Comparison of ENCODE assay signal across 8 mouse cellular contexts in the genomic region with DNA sequence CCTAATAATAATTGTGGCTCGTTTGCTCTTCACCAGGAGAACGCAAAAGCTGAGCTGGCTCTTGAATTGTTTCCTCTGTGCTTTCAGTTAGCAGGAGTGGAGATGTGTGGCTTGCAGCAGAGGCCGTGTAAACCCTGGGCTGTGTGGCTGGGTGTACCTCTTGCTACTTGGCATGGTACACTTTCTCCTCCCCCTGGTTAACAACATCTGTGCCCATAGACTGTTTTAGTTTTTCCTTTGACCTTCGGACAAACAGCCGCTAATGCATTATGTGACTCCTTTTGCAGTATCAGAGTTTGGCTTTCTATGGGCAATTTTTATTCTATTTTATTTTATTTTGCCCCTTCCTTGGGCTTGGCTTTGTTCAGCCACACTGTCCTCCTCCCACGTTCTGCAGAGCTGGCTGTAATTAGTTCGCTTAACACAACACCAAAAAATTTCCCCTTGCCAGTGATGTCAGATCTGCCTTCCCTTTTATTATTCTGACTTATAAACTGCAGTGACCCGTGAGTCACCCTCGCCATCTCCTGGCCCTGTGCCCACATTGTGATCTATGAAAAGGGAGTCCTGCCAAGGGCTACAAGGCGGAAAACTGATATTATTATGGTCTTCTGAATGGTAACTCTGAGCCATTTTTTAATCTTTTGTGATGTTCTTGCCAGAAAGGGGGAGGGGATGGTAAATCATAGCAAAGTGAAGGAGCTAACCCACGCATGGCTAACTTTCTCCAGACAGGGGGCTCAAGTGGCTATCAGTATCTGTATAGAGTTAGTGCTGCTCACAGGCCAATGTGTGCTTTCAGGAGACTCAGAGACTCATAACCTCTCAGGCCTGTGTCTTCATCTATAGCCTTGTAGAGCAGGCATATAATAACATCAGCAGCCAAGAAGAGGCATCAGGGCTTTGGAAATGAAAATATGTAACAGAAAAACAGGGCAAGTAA.
A peak's percentile ranks its signal among the peaks of the same experiment; 100 is the strongest.
DNase-seq lines count a peak whose midpoint lies in the region; ATAC-seq and TF ChIP-seq lines count a peak whose summit lies in the region.

No protein-coding gene starts in this region.

- no peaks in the 10 kb centered on the region for H3K36me3 ChIP-seq in hindbrain, embryonic 16.5 days (ENCODE audit: control insufficient read depth, insufficient read depth, low read length)
- no peaks in the 10 kb centered on the region for H3K36me3 ChIP-seq in liver, embryonic 11.5 days (ENCODE audit: control insufficient read depth, insufficient read depth, low read length)

- H3K9ac ChIP-seq in hindbrain, embryonic 16.5 days (ENCODE audit: low read depth, low read length) = no peak overlapping the region
- no peak overlapping the region for H3K9ac ChIP-seq in liver, embryonic 11.5 days (ENCODE audit: low read depth, low read length)

- DNase-seq in right cerebral cortex, postnatal 14 days = peak; percentile 16
- no peak for DNase-seq in right cerebral cortex, postnatal 36 days (ENCODE audit: low spot score in 2 of 2)
- peak; percentile 73 for DNase-seq in gastrocnemius, postnatal 14 days
- DNase-seq in liver, embryonic 11.5 days (ENCODE audit: low spot score) = no peak
- no peak for DNase-seq in layer of hippocampus, postnatal 14 days (ENCODE audit: low spot score in 2 of 2)
- DNase-seq in layer of hippocampus, postnatal 36 days = no peak

- H3K27ac ChIP-seq in hindbrain, embryonic 16.5 days (ENCODE audit: low read depth, low read length) = no peak overlapping the region
- H3K27ac ChIP-seq in liver, embryonic 11.5 days (ENCODE audit: low read depth, low read length) = peak overlapping the region; percentile 45; the same call in 1 of the 2 replicates
- peak overlapping the region; percentile 5; the same call in 1 of the 2 replicates for H3K27ac ChIP-seq in olfactory bulb, adult 2 months (ENCODE audit: insufficient read depth, low read depth, low read length)

- peaks cover 11% of the 10 kb centered on the region for H3K4me1 ChIP-seq in hindbrain, embryonic 16.5 days (ENCODE audit: control insufficient read depth, insufficient read depth, low read depth, low read length)
- peaks cover 53% of the 10 kb centered on the region for H3K4me1 ChIP-seq in liver, embryonic 11.5 days (replicated peaks; ENCODE audit: control insufficient read depth, insufficient read depth, low read length)
- H3K4me1 ChIP-seq in olfactory bulb, adult 2 months (ENCODE audit: control insufficient read depth, insufficient read depth, low read length) = peaks cover 29% of the 10 kb centered on the region

- TF ChIP-seq POLR2A in olfactory bulb, adult 2 months (IDR thresholded peaks at IDR 0.05; ENCODE audit: insufficient read depth, low read depth, low read length) = no peak

- no peak overlapping the region for H3K4me2 ChIP-seq in hindbrain, embryonic 16.5 days (ENCODE audit: low read length)
- no peak overlapping the region for H3K4me2 ChIP-seq in liver, embryonic 11.5 days

- H3K27me3 ChIP-seq in hindbrain, embryonic 16.5 days (replicated peaks; ENCODE audit: control insufficient read depth, insufficient read depth, low read length) = no peaks in the 10 kb centered on the region
- no peaks in the 10 kb centered on the region for H3K27me3 ChIP-seq in liver, embryonic 11.5 days (replicated peaks; ENCODE audit: control insufficient read depth, insufficient read depth, low read length)

- no peak for TF ChIP-seq CTCF in olfactory bulb, adult 2 months (IDR thresholded peaks at IDR 0.05; ENCODE audit: insufficient read depth, low read depth, low read length)

- intact Hi-C loops in gastrocnemius, postnatal 14 days (cut with DNase I; ENCODE audit: low total_unique reads) = no loop called here

- no peaks in the 10 kb centered on the region for H3K9me3 ChIP-seq in hindbrain, embryonic 16.5 days (ENCODE audit: control insufficient read depth, low read length)
- H3K9me3 ChIP-seq in liver, embryonic 11.5 days (ENCODE audit: control insufficient read depth, low read length) = no peaks in the 10 kb centered on the region

- 16% methylated on average over 11 of the region's 11 CpGs for WGBS in hindbrain, embryonic 16.5 days
- 70% methylated on average over 11 of the region's 11 CpGs for WGBS in liver, embryonic 11.5 days
- 23% methylated on average over 11 of the region's 11 CpGs for WGBS in olfactory bulb, adult 2 months

- H3K4me3 ChIP-seq in hindbrain, embryonic 16.5 days (ENCODE audit: low read length) = no peak overlapping the region
- H3K4me3 ChIP-seq in liver, embryonic 11.5 days (ENCODE audit: low read depth, low read length) = no peak overlapping the region
- no peak overlapping the region for H3K4me3 ChIP-seq in olfactory bulb, adult 2 months (ENCODE audit: insufficient read depth, low read depth, low read length)

- ATAC-seq in hindbrain, embryonic 16.5 days = peak; percentile 52; the same call in 1 of the 2 replicates
- no peak for ATAC-seq in liver, embryonic 11.5 days (replicated peaks; ENCODE audit: low FRiP score)

Comparison
In these comparisons a context has a peak if more than half of its experiments do, and no peak if none do; other contexts are left out.
1. DNase-seq: peak in right cerebral cortex, postnatal 14 days (single experiment) and gastrocnemius, postnatal 14 days (single experiment); none in right cerebral cortex, postnatal 36 days (0 of 2), liver, embryonic 11.5 days (single experiment), layer of hippocampus, postnatal 14 days (0 of 2) and layer of hippocampus, postnatal 36 days (0 of 2).